8 mouse cellular contexts compared by ENCODE assay signal in the genomic region with DNA sequence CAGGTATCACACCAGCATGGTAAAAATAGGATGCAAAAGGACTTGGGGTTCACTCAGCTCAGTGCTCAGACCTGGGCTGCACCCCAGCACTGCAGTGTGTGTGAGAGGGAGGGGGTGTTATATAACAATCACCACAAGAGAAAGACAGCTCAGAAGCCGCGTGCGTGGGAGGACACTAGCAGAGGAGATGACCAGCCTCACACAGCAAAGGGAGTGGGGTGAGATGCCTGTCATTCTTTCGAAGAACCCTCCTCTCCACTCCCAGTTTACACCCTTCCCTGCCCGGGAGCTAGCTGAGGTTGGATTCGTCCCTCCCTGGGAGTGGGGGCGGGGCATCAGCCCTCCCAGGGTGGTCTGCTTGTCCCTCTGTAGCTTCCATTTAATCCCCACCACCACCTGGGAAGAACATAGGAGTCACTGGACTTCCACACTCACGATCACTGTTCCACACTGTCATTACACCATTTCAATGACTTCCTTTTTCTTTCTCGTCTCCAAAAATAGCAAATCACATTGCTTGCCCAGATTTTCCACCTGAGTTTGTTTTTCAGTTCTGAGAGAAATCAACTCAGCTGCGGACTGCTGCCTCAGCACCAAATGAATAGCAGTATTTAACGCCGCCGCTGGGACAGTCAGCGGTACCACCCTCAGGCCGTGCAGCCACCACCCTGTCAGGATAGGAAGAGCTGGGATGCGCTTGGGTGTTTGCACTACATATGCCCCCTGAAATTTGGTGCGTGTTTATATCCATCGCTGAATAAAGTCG. TPM values are rescaled to one million over a fixed set of nuclear protein-coding genes. Genes with fewer than 3 reads are reported as not detected.
A peak's percentile ranks its signal among the peaks of the same experiment; 100 is the strongest.
DNase-seq lines count a peak whose midpoint lies in the region; ATAC-seq and TF ChIP-seq lines count a peak whose summit lies in the region.

No protein-coding gene starts in this region.

- peak overlapping the region; percentile 49 for H3K4me2 ChIP-seq in embryonic facial prominence, embryonic 12.5 days (replicated peaks)
- peak overlapping the region; percentile 62 for H3K4me2 ChIP-seq in heart, embryonic 11.5 days
- H3K4me2 ChIP-seq in kidney, embryonic 14.5 days (replicated peaks; ENCODE audit: low read depth, low read length), result peak overlapping the region; percentile 37
- peak overlapping the region; percentile 60 for H3K4me2 ChIP-seq in limb, embryonic 13.5 days (replicated peaks)
- peak overlapping the region; percentile 40 for H3K4me2 ChIP-seq in midbrain, embryonic 12.5 days (replicated peaks)
- peak overlapping the region; percentile 40 for H3K4me2 ChIP-seq in stomach, embryonic 16.5 days (ENCODE audit: low read depth, low read length)

- no peak overlapping the region for H3K9ac ChIP-seq in embryonic facial prominence, embryonic 12.5 days
- H3K9ac ChIP-seq in heart, embryonic 11.5 days (ENCODE audit: low read depth, low read length), result peak overlapping the region; percentile 6; the same call in 1 of the 2 replicates
- no peak overlapping the region; the same call in 1 of the 2 replicates for H3K9ac ChIP-seq in kidney, embryonic 14.5 days (ENCODE audit: low read depth, low read length)
- peak overlapping the region; percentile 51 for H3K9ac ChIP-seq in limb, embryonic 13.5 days
- H3K9ac ChIP-seq in midbrain, embryonic 12.5 days (replicated peaks), result peak overlapping the region; percentile 24; the same call in 1 of the 2 replicates
- H3K9ac ChIP-seq in stomach, embryonic 16.5 days (ENCODE audit: low read length), result peak overlapping the region; percentile 4; the same call in 1 of the 2 replicates

- H3K27ac ChIP-seq in spleen, adult 2 months (ENCODE audit: insufficient read depth, low read length), result no peak overlapping the region
- H3K27ac ChIP-seq in embryonic facial prominence, embryonic 12.5 days, result no peak overlapping the region
- no peak overlapping the region for H3K27ac ChIP-seq in heart, embryonic 11.5 days (ENCODE audit: low read depth, low read length)
- H3K27ac ChIP-seq in kidney, embryonic 14.5 days (ENCODE audit: low read depth, low read length), result no peak overlapping the region
- H3K27ac ChIP-seq in limb, embryonic 13.5 days, result no peak overlapping the region
- H3K27ac ChIP-seq in midbrain, embryonic 12.5 days (replicated peaks), result no peak overlapping the region
- H3K27ac ChIP-seq in stomach, embryonic 16.5 days (ENCODE audit: low read length), result no peak overlapping the region

- no peak for TF ChIP-seq POLR2A in spleen, adult 2 months (IDR thresholded peaks at IDR 0.05; ENCODE audit: low read depth, low read length)

- no peak for ATAC-seq in embryonic facial prominence, embryonic 12.5 days (ENCODE audit: insufficient number of reproducible peaks, insufficient read depth, low FRiP score, low TSS enrichment)
- peak; percentile 42; the same call in 1 of the 2 replicates for ATAC-seq in heart, embryonic 11.5 days (replicated peaks; ENCODE audit: insufficient number of reproducible peaks, low FRiP score, low TSS enrichment)
- peak; percentile 84 for ATAC-seq in kidney, embryonic 14.5 days (ENCODE audit: low FRiP score, low TSS enrichment)
- ATAC-seq in limb, embryonic 13.5 days (ENCODE audit: low FRiP score, low read depth), result peak; percentile 32; the same call in 1 of the 2 replicates
- ATAC-seq in midbrain, embryonic 12.5 days (ENCODE audit: low FRiP score, low read depth), result no peak
- ATAC-seq in stomach, embryonic 16.5 days (ENCODE audit: insufficient read depth, low FRiP score), result peak; percentile 44; the same call in 1 of the 2 replicates

- H3K4me3 ChIP-seq in spleen, adult 2 months (ENCODE audit: extremely low read depth, insufficient read depth, insufficient read length), result 0 out of 2 replicates have a peak overlapping the region, but pooled peaks have one; percentile 10
- H3K4me3 ChIP-seq in embryonic facial prominence, embryonic 12.5 days, result peak overlapping the region; percentile 17; the same call in 1 of the 2 replicates
- peak overlapping the region; percentile 31 for H3K4me3 ChIP-seq in heart, embryonic 11.5 days (ENCODE audit: low read depth, low read length)
- H3K4me3 ChIP-seq in kidney, embryonic 14.5 days (ENCODE audit: low read length), result peak overlapping the region; percentile 9; the same call in 1 of the 2 replicates
- H3K4me3 ChIP-seq in limb, embryonic 13.5 days, result peak overlapping the region; percentile 24
- H3K4me3 ChIP-seq in midbrain, embryonic 12.5 days, result peak overlapping the region; percentile 15; the same call in 1 of the 2 replicates
- peak overlapping the region; percentile 15 for H3K4me3 ChIP-seq in stomach, embryonic 16.5 days (replicated peaks; ENCODE audit: low read length)

- H3K27me3 ChIP-seq in spleen, adult 2 months (ENCODE audit: control insufficient read depth, insufficient read depth, low read length), result no peaks in the 10 kb centered on the region
- peaks cover 17% of the 10 kb centered on the region for H3K27me3 ChIP-seq in embryonic facial prominence, embryonic 12.5 days
- no peaks in the 10 kb centered on the region for H3K27me3 ChIP-seq in heart, embryonic 11.5 days (ENCODE audit: control insufficient read depth, insufficient read depth, low read length)
- no peaks in the 10 kb centered on the region for H3K27me3 ChIP-seq in kidney, embryonic 14.5 days (ENCODE audit: control insufficient read depth, insufficient read depth, low read length)
- peaks cover 12% of the 10 kb centered on the region for H3K27me3 ChIP-seq in limb, embryonic 13.5 days
- H3K27me3 ChIP-seq in midbrain, embryonic 12.5 days, result peaks cover 21% of the 10 kb centered on the region
- H3K27me3 ChIP-seq in stomach, embryonic 16.5 days (ENCODE audit: control insufficient read depth, insufficient read depth, low read length), result no peaks in the 10 kb centered on the region

- no peaks in the 10 kb centered on the region for H3K9me3 ChIP-seq in embryonic facial prominence, embryonic 12.5 days
- H3K9me3 ChIP-seq in heart, embryonic 11.5 days (replicated peaks; ENCODE audit: control insufficient read depth, low read length), result no peaks in the 10 kb centered on the region
- no peaks in the 10 kb centered on the region for H3K9me3 ChIP-seq in kidney, embryonic 14.5 days (ENCODE audit: control insufficient read depth, low read length)
- H3K9me3 ChIP-seq in limb, embryonic 13.5 days, result no peaks in the 10 kb centered on the region
- no peaks in the 10 kb centered on the region for H3K9me3 ChIP-seq in midbrain, embryonic 12.5 days
- no peaks in the 10 kb centered on the region for H3K9me3 ChIP-seq in stomach, embryonic 16.5 days (replicated peaks; ENCODE audit: control insufficient read depth, low read length)

- peaks cover 3% of the 10 kb centered on the region; the same call in 1 of the 2 replicates for H3K4me1 ChIP-seq in spleen, adult 2 months (ENCODE audit: control insufficient read depth, insufficient read depth, insufficient read length)
- peaks cover 7% of the 10 kb centered on the region; the same call in 1 of the 2 replicates for H3K4me1 ChIP-seq in embryonic facial prominence, embryonic 12.5 days
- peaks cover 2% of the 10 kb centered on the region; the same call in 1 of the 2 replicates for H3K4me1 ChIP-seq in heart, embryonic 11.5 days (ENCODE audit: control insufficient read depth, insufficient read depth, low read length)
- H3K4me1 ChIP-seq in kidney, embryonic 14.5 days (ENCODE audit: control insufficient read depth, insufficient read depth, low read length), result peaks cover 8% of the 10 kb centered on the region; the same call in 1 of the 2 replicates
- H3K4me1 ChIP-seq in limb, embryonic 13.5 days, result peaks cover 12% of the 10 kb centered on the region
- H3K4me1 ChIP-seq in midbrain, embryonic 12.5 days, result 0 out of 2 replicates have a peak, but pooled peaks cover 6% of the 10 kb centered on the region
- peaks cover 8% of the 10 kb centered on the region; the same call in 1 of the 2 replicates for H3K4me1 ChIP-seq in stomach, embryonic 16.5 days (ENCODE audit: control insufficient read depth, insufficient read depth, low read length)

- peak in 1 of 2 experiments; percentile 23 for DNase-seq in spleen, adult 2 months (ENCODE audit: low read depth in 1 of 2, low spot score in 2 of 2)
- DNase-seq in spleen, postnatal 14 days (ENCODE audit: low spot score in 2 of 2), result no peak

- H3K36me3 ChIP-seq in spleen, adult 2 months (ENCODE audit: control insufficient read depth, insufficient read depth, low read length), result no peaks in the 10 kb centered on the region
- H3K36me3 ChIP-seq in embryonic facial prominence, embryonic 12.5 days, result no peaks in the 10 kb centered on the region
- H3K36me3 ChIP-seq in heart, embryonic 11.5 days (ENCODE audit: control insufficient read depth, insufficient read depth, low read length), result no peaks in the 10 kb centered on the region
- no peaks in the 10 kb centered on the region for H3K36me3 ChIP-seq in kidney, embryonic 14.5 days (ENCODE audit: control insufficient read depth, insufficient read depth, low read length)
- no peaks in the 10 kb centered on the region for H3K36me3 ChIP-seq in limb, embryonic 13.5 days
- no peaks in the 10 kb centered on the region for H3K36me3 ChIP-seq in midbrain, embryonic 12.5 days
- no peaks in the 10 kb centered on the region for H3K36me3 ChIP-seq in stomach, embryonic 16.5 days (ENCODE audit: control insufficient read depth, insufficient read depth, low read length)

- WGBS in spleen, adult 2 months, result 8% methylated on average over 19 of the region's 19 CpGs
- 3% methylated on average over 19 of the region's 19 CpGs for WGBS in embryonic facial prominence, embryonic 12.5 days
- 5% methylated on average over 19 of the region's 19 CpGs for WGBS in heart, embryonic 11.5 days (ENCODE audit: insufficient replicate concordance)
- 4% methylated on average over 19 of the region's 19 CpGs for WGBS in kidney, embryonic 14.5 days
- WGBS in limb, embryonic 13.5 days, result 3% methylated on average over 19 of the region's 19 CpGs
- 3% methylated on average over 18 of the region's 19 CpGs for WGBS in midbrain, embryonic 12.5 days
- WGBS in stomach, embryonic 16.5 days, result 6% methylated on average over 19 of the region's 19 CpGs

- no peak for TF ChIP-seq CTCF in spleen, adult 2 months (IDR thresholded peaks at IDR 0.05; ENCODE audit: extremely low read depth, insufficient read depth, insufficient read length, insufficient replicate concordance)

RNA-seq across cellular contexts. Expression of a gene that starts 26.8 kb away (rescaled TPM):
- polyA plus RNA-seq in spleen, adult 2 months (2012; rRNA removed), result 21.5 and 22.1 TPM in 2 replicates
- polyA plus RNA-seq in embryonic facial prominence, embryonic 12.5 days (2016; fragmentation: Nextera tagmentation; extraction: Ambion mirVana), result 17.9 and 19.7 TPM in 2 replicates
- 23.0 and 24.3 TPM in 2 replicates for polyA plus RNA-seq in heart, embryonic 11.5 days (2014; fragmentation: Nextera tagmentation; extraction: Ambion mirVana)
- polyA plus RNA-seq in kidney, embryonic 14.5 days (2014; fragmentation: Nextera tagmentation; extraction: Ambion mirVana), result 11.2 and 18.2 TPM in 2 replicates
- polyA plus RNA-seq in limb, embryonic 13.5 days (2015; fragmentation: Nextera tagmentation; extraction: Ambion mirVana), result 15.6 and 18.8 TPM in 2 replicates
- 30.6 and 35.8 TPM in 2 replicates for polyA plus RNA-seq in midbrain, embryonic 12.5 days (2016; fragmentation: Nextera tagmentation; extraction: Ambion mirVana)
- polyA plus RNA-seq in stomach, embryonic 16.5 days (2015; fragmentation: Nextera tagmentation; extraction: Ambion mirVana), result 9.1 and 13.7 TPM in 2 replicates

RNA-seq across cellular contexts. Expression of a gene that starts 29.1 kb away (rescaled TPM):
- 9.7 and 13.7 TPM in 2 replicates for polyA plus RNA-seq in spleen, adult 2 months (2012; rRNA removed)
- 15.3 and 19.7 TPM in 2 replicates for polyA plus RNA-seq in embryonic facial prominence, embryonic 12.5 days (2016; fragmentation: Nextera tagmentation; extraction: Ambion mirVana)
- polyA plus RNA-seq in heart, embryonic 11.5 days (2014; fragmentation: Nextera tagmentation; extraction: Ambion mirVana), result 13.0 and 13.7 TPM in 2 replicates
- 28.1 and 34.7 TPM in 2 replicates for polyA plus RNA-seq in kidney, embryonic 14.5 days (2014; fragmentation: Nextera tagmentation; extraction: Ambion mirVana)
- 30.4 and 31.5 TPM in 2 replicates for polyA plus RNA-seq in limb, embryonic 13.5 days (2015; fragmentation: Nextera tagmentation; extraction: Ambion mirVana)
- 6.1 and 6.2 TPM in 2 replicates for polyA plus RNA-seq in midbrain, embryonic 12.5 days (2016; fragmentation: Nextera tagmentation; extraction: Ambion mirVana)
- polyA plus RNA-seq in stomach, embryonic 16.5 days (2015; fragmentation: Nextera tagmentation; extraction: Ambion mirVana), result 146 and 153 TPM in 2 replicates

Comparison
In these comparisons a context has a peak if more than half of its experiments do, and no peak if none do; other contexts are left out.
1. ATAC-seq: peak in heart, embryonic 11.5 days (single experiment), kidney, embryonic 14.5 days (single experiment), limb, embryonic 13.5 days (single experiment) and stomach, embryonic 16.5 days (single experiment); none in embryonic facial prominence, embryonic 12.5 days (single experiment) and midbrain, embryonic 12.5 days (single experiment).
2. H3K9ac ChIP-seq: peak in heart, embryonic 11.5 days (single experiment), limb, embryonic 13.5 days (single experiment), midbrain, embryonic 12.5 days (single experiment) and stomach, embryonic 16.5 days (single experiment); none in embryonic facial prominence, embryonic 12.5 days (single experiment) and kidney, embryonic 14.5 days (single experiment).
3. Peak in every context shown above with its lines, with median percentiles within 50 percentile points of each other: H3K4me3 ChIP-seq and H3K4me2 ChIP-seq.